Mouse (Mus musculus) neural tube, embryonic 12.5 days (tissue): ENCODE measurements around the gene Samd8. TPM values are rescaled to one million over a fixed set of nuclear protein-coding genes. Genes with fewer than 3 reads are reported as not detected.

Experiments used
- ATAC-seq: fragments of 200-750 bp; cut with Nextera tagmentation; 2 replicates; pipeline ENCODE4 v1.8.0; 2017; ENCODE audit warnings: low read depth, mild to moderate bottlenecking, moderate TSS enrichment, moderate library complexity; ENCODE audit not compliant: low FRiP score
- H3K27ac ChIP-seq: fragments of 300-500 bp; sonication (generic); 2 replicates; pipeline ENCODE4 v1.5.1; 2016
- H3K27me3 ChIP-seq: fragments of 300-500 bp; sonication (generic); replicated peaks from 2 replicates; pipeline ENCODE4 v1.6.1; 2016; ENCODE audit warnings: mild to moderate bottlenecking
- H3K36me3 ChIP-seq: fragments of 300-500 bp; sonication (generic); 2 replicates; pipeline ENCODE4 v1.6.1; 2016; ENCODE audit warnings: mild to moderate bottlenecking
- H3K4me1 ChIP-seq: fragments of 300-500 bp; sonication (generic); 2 replicates; pipeline ENCODE4 v1.6.1; 2016
- H3K4me2 ChIP-seq: fragments of 300-500 bp; sonication (generic); replicated peaks from 2 replicates; pipeline ENCODE4 v1.6.1; 2016; ENCODE audit warnings: mild to moderate bottlenecking
- H3K4me3 ChIP-seq: fragments of 300-500 bp; sonication (generic); 2 replicates; pipeline ENCODE4 v1.5.1; 2016
- H3K9ac ChIP-seq: fragments of 300-500 bp; sonication (generic); 2 replicates; pipeline ENCODE4 v1.6.1; 2016; ENCODE audit warnings: mild to moderate bottlenecking
- H3K9me3 ChIP-seq: fragments of 300-500 bp; sonication (generic); 2 replicates; pipeline ENCODE4 v1.6.1; 2016; ENCODE audit warnings: mild to moderate bottlenecking
- WGBS: fragments of 180-500 bp; shearing (Covaris S2); methylation state at CpG from one replicate; pipeline ENCODE4 v1.1.7; 2016; 5-methylcytosine and 5-hydroxymethylcytosine counted together
- polyA plus RNA-seq: library from polyadenylated mRNA; unstranded; fragments of >200 nt; fragmentation: Nextera tagmentation; extraction: Ambion mirVana; gene quantifications from 2 replicates; pipeline ENCODE4 v1.2.1, GENCODE M21; 2016

Gene Samd8
- polyA plus RNA-seq, 1 experiment from 2014 or later = 14.6 TPM

DNA sequence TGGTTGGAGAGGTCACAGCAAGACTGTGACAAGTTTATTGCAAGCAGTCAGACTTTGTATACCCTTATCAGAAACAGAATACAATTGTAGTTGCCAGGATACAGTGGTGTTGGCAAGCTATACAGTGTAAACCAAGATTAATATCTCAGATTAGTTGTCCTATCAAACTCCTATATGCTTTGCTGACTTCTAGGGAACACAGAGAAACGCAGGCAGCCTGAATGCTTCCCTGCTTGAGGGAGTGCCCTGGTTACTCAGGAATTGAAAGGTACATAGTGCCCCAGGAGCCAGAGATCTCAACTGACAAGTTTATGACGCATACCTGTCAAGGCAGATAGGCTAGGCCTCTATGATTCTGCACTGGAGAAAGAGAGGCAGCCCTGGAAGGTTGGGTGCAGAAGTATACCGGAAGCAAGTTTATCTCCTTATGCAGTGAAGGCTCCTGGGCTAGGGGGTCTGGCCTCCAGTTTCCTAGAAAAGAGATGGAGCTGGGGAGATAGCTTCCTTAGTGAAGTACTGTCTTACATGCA, 56.4 kb downstream of the Samd8 start:
- Histone ChIP-seq H3K9ac (no peak overlapping the region), H3K36me3 (peaks cover 3% of the 10 kb centered on the region; the same call in 1 of the 2 replicates), H3K4me1 (no peaks in the 10 kb centered on the region), H3K9me3 (no peaks in the 10 kb centered on the region), H3K4me2 (no peak overlapping the region), H3K27ac (no peak overlapping the region), H3K27me3 (no peaks in the 10 kb centered on the region), H3K4me3 (no peak overlapping the region)
- 85% methylated on average over 3 of the region's 3 CpGs for WGBS
- ATAC-seq = no peak

DNA sequence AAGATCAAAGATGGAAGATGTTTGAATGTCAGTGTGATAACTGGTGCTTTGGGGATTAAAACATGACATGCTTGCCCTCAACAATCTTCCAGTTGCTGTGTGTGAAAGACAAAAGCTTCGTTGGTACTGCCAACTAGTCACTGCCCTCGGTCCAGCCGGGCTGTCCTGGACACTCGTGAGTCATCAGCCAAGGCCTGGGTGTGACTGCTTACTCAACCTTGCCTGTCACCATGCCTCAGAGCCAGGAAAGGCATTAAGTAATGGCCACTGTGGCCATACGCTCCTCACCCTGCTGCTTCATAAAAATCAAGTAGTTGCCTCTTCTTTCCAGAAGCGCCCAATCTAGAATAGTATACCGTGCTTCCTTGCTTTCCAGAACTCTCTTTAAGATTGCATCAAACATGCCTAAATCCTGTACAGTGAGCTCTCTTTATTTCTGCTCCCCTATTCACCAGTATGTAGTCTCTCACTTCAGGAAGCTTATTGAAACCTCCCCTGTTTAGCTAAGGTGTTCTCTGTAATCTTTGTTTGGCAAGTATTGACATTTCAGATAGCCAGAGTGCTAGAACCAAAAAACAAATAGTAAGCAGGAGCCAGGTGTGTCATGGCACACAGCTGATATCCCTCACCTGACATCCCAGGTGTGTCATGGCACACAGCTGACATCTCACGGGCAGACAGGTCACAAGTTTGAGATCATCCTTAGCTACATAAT, 58.0 kb downstream of the Samd8 start:
- no peaks in the 10 kb centered on the region for H3K9me3 ChIP-seq
- no peak overlapping the region for H3K27ac ChIP-seq
- no peak overlapping the region for H3K4me3 ChIP-seq
- no peaks in the 10 kb centered on the region for H3K4me1 ChIP-seq
- no peak overlapping the region for H3K4me2 ChIP-seq
- no peaks in the 10 kb centered on the region for H3K36me3 ChIP-seq
- no peaks in the 10 kb centered on the region for H3K27me3 ChIP-seq
- WGBS = 91% methylated on average over 8 of the region's 8 CpGs
- no peak overlapping the region for H3K9ac ChIP-seq
- no peak for ATAC-seq

DNA sequence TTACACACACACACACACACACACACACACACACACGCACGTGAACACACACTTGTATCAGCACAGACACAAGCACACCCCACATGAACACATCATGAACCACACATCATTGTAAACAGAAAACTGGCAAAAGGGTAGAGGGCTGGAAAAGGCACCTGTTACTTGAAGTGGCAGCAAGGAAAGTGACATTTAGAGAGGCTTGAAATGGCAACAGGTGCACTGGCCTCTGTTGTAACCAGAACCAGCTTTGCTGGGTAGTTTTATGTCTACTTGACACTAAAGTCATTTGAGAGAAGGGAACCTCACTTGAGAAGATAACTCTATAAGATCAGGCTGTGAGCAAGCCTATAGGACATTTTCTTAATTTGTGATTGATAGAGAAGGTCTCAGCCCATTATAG, 59.1 kb downstream of the Samd8 start:
- Histone ChIP-seq H3K36me3 (no peaks in the 10 kb centered on the region), H3K9ac (no peak overlapping the region), H3K4me3 (no peak overlapping the region), H3K27me3 (no peaks in the 10 kb centered on the region), H3K27ac (no peak overlapping the region), H3K4me1 (no peaks in the 10 kb centered on the region), H3K9me3 (no peaks in the 10 kb centered on the region), H3K4me2 (no peak overlapping the region)
- 89% methylated on average over 2 of the region's 2 CpGs for WGBS
- ATAC-seq = no peak

GRCm38 (mm10) chr14:21811301-21811700, 61.0 kb downstream of the Samd8 start:
- H3K27me3 ChIP-seq = no peaks in the 10 kb centered on the region
- no peak for ATAC-seq
- no peak overlapping the region for H3K27ac ChIP-seq
- H3K9ac ChIP-seq = no peak overlapping the region
- H3K4me3 ChIP-seq = no peak overlapping the region
- H3K4me1 ChIP-seq = no peaks in the 10 kb centered on the region
- WGBS = 89% methylated on average over 4 of the region's 4 CpGs
- H3K4me2 ChIP-seq = no peak overlapping the region
- no peaks in the 10 kb centered on the region for H3K9me3 ChIP-seq
- H3K36me3 ChIP-seq = no peaks in the 10 kb centered on the region

DNA sequence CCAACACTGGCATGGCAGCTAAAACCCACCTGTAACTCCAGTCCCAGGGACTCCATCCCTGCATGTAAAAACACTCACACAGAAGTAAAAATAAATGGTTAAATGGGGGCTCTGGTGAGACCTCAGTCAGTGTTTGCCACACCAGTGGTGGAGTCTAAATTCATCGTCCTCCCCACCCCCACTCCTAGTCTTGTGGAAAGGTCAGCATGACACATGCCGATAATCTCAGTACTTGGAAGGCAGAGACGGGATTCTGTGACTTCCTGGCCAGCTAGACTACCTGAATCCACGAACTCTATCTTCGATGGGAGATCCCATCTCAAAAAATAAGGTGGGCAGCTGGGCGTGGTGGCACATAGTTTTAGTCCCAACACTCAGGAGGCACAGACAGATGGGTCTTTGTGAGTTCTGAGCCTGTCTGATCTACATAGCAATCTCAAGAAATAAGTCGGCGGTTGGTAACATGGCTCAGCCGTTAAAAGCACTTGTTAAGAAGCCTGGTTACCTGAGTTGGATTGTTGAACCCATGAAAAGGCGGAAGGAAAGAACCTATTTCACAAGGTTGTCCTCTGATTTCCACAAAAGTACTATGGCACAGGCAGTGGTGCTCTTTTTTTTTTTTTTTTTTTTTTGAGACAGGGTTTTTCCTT, 61.5 kb downstream of the Samd8 start:
- WGBS = 90% methylated on average over 10 of the region's 10 CpGs
- no peak overlapping the region for H3K9ac ChIP-seq
- no peak overlapping the region for H3K27ac ChIP-seq
- no peak overlapping the region for H3K4me2 ChIP-seq
- no peak for ATAC-seq
- no peaks in the 10 kb centered on the region for H3K27me3 ChIP-seq
- H3K4me3 ChIP-seq = no peak overlapping the region
- no peaks in the 10 kb centered on the region for H3K9me3 ChIP-seq
- H3K4me1 ChIP-seq = no peaks in the 10 kb centered on the region
- no peaks in the 10 kb centered on the region for H3K36me3 ChIP-seq

- H3K4me2 ChIP-seq = no peak overlapping the region
- H3K9me3 ChIP-seq = no peaks in the 10 kb centered on the region
- ATAC-seq = no peak
- 27% methylated on average over 14 of the region's 14 CpGs for WGBS
- H3K27me3 ChIP-seq = no peaks in the 10 kb centered on the region
- no peaks in the 10 kb centered on the region for H3K36me3 ChIP-seq
- no peak overlapping the region for H3K27ac ChIP-seq
- no peaks in the 10 kb centered on the region for H3K4me1 ChIP-seq
- H3K9ac ChIP-seq = no peak overlapping the region
- H3K4me3 ChIP-seq = no peak overlapping the region
These were observed 62.3 kb downstream of the Samd8 start for GRCm38 (mm10) chr14:21812590-21813162.

- H3K4me3 ChIP-seq = no peak overlapping the region
- 90% methylated on average over 4 of the region's 4 CpGs for WGBS
- no peak for ATAC-seq
These were observed 62.9 kb downstream of the Samd8 start for GRCm38 (mm10) chr14:21813216-21813615.

GRCm38 (mm10) chr14:21813847-21814246, 63.5 kb downstream of the Samd8 start:
- Histone ChIP-seq H3K27ac (no peak overlapping the region), H3K4me1 (no peaks in the 10 kb centered on the region), H3K27me3 (no peaks in the 10 kb centered on the region), H3K4me2 (no peak overlapping the region), H3K4me3 (no peak overlapping the region), H3K36me3 (no peaks in the 10 kb centered on the region), H3K9ac (no peak overlapping the region), H3K9me3 (no peaks in the 10 kb centered on the region)
- WGBS = 88% methylated on average over 3 of the region's 3 CpGs
- no peak for ATAC-seq

More at GRCm38 (mm10) chr14:21813216-21813615, 62.9 kb downstream of the Samd8 start:
- no peaks in the 10 kb centered on the region for H3K4me1 ChIP-seq
- H3K27me3 ChIP-seq = no peaks in the 10 kb centered on the region
- no peak overlapping the region for H3K9ac ChIP-seq
- H3K36me3 ChIP-seq = no peaks in the 10 kb centered on the region
- H3K4me2 ChIP-seq = no peak overlapping the region
- H3K9me3 ChIP-seq = no peaks in the 10 kb centered on the region
- H3K27ac ChIP-seq = no peak overlapping the region

GRCm38 (mm10) chr14:21814606-21815005, 64.3 kb downstream of the Samd8 start:
- H3K4me1 ChIP-seq = no peaks in the 10 kb centered on the region
- WGBS = 92% methylated on average over 4 of the region's 4 CpGs
- no peaks in the 10 kb centered on the region for H3K36me3 ChIP-seq
- H3K27me3 ChIP-seq = no peaks in the 10 kb centered on the region
- H3K9ac ChIP-seq = no peak overlapping the region
- H3K9me3 ChIP-seq = no peaks in the 10 kb centered on the region
- no peak overlapping the region for H3K4me2 ChIP-seq
- H3K4me3 ChIP-seq = no peak overlapping the region
- H3K27ac ChIP-seq = no peak overlapping the region
- ATAC-seq = no peak

DNA sequence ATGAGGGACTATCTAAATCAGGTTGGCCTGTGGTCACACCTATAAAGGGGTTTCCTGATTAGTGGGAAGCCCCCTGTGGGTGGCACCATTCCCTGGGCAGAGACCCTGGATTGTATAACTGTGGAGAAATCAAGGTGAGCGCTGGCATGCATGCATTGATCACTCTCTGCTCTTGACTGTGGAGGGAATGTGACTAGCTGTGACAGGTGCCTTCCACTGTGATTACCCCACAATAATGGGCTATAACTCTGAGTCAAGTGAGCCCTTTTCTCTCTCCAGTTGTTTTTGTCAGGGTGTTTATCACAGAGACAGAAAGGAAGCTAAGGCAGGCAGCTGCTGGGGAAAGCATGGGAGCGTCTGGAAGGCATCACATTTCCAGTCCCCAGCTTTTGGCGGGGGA, 65.9 kb downstream of the Samd8 start:
- ATAC-seq = no peak
- H3K4me2 ChIP-seq = no peak overlapping the region
- H3K9ac ChIP-seq = no peak overlapping the region
- H3K4me1 ChIP-seq = no peaks in the 10 kb centered on the region
- no peaks in the 10 kb centered on the region for H3K9me3 ChIP-seq
- H3K36me3 ChIP-seq = no peaks in the 10 kb centered on the region
- no peak overlapping the region for H3K4me3 ChIP-seq
- no peaks in the 10 kb centered on the region for H3K27me3 ChIP-seq
- H3K27ac ChIP-seq = no peak overlapping the region
- WGBS = 67% methylated on average over 3 of the region's 3 CpGs

- no peaks in the 10 kb centered on the region for H3K36me3 ChIP-seq
- H3K4me3 ChIP-seq = no peak overlapping the region
- H3K9me3 ChIP-seq = no peaks in the 10 kb centered on the region
- H3K27me3 ChIP-seq = no peaks in the 10 kb centered on the region
- no peak for ATAC-seq
- H3K4me2 ChIP-seq = no peak overlapping the region
- WGBS = 52% methylated on average over 4 of the region's 4 CpGs
- H3K4me1 ChIP-seq = no peaks in the 10 kb centered on the region
- no peak overlapping the region for H3K9ac ChIP-seq
- no peak overlapping the region for H3K27ac ChIP-seq
These were observed 67.1 kb downstream of the Samd8 start for GRCm38 (mm10) chr14:21817453-21817852.

- H3K27me3 ChIP-seq = no peaks in the 10 kb centered on the region
- H3K27ac ChIP-seq = no peak overlapping the region
- H3K9ac ChIP-seq = no peak overlapping the region
- no peak overlapping the region for H3K4me2 ChIP-seq
- peaks cover 5% of the 10 kb centered on the region; the same call in 1 of the 2 replicates for H3K4me1 ChIP-seq
- no peak for ATAC-seq
- H3K4me3 ChIP-seq = no peak overlapping the region
- H3K9me3 ChIP-seq = no peaks in the 10 kb centered on the region
- WGBS = 89% methylated on average over 4 of the region's 4 CpGs
- no peaks in the 10 kb centered on the region for H3K36me3 ChIP-seq
These were observed 70.7 kb downstream of the Samd8 start for GRCm38 (mm10) chr14:21820880-21821505.
